Mouse (Mus musculus): ENCODE data around the gene Prrx2.

The Prrx2 gene

DNA sequence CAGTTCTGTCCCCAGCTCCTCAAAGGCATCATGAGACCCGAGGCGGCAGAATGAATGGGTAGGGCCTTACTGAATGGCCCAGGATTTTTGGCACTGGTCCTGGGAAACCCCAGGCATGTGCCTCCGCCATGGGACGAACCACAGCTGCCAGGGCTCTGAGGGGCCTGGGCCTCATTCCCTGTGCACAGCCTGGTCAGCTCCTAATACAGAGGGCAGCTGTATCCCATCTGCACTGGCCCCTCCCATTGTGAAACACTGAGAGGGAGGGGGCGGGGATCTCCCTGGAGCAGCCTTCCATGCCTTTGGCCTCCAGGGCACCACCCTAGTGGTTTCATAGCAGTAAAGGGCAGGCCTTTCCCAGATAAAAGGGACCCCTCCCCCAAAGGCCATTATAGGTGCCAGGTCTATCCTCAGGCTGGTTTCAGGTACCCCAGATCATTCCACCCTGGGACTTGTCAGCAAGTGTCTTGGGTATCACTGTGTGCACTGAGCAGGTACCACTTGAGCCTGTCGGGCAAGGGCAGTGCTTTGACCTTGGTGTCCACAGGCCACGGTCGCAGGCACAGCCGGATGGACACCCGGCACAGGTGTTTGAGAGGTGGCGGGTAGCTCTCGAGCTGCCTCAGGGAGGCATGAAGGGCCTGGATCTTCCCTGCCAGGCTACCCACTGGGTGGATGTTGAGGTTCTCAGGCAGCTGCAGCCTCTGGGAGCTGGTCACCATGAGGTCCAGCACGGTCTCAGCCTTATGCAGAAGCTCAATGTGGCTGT is 11.2 kb upstream of the Prrx2 start:
- DNase-seq (ENCODE audit: low spot score in 2 of 2): peak in 1 of 2 experiments; percentile 53

DNA sequence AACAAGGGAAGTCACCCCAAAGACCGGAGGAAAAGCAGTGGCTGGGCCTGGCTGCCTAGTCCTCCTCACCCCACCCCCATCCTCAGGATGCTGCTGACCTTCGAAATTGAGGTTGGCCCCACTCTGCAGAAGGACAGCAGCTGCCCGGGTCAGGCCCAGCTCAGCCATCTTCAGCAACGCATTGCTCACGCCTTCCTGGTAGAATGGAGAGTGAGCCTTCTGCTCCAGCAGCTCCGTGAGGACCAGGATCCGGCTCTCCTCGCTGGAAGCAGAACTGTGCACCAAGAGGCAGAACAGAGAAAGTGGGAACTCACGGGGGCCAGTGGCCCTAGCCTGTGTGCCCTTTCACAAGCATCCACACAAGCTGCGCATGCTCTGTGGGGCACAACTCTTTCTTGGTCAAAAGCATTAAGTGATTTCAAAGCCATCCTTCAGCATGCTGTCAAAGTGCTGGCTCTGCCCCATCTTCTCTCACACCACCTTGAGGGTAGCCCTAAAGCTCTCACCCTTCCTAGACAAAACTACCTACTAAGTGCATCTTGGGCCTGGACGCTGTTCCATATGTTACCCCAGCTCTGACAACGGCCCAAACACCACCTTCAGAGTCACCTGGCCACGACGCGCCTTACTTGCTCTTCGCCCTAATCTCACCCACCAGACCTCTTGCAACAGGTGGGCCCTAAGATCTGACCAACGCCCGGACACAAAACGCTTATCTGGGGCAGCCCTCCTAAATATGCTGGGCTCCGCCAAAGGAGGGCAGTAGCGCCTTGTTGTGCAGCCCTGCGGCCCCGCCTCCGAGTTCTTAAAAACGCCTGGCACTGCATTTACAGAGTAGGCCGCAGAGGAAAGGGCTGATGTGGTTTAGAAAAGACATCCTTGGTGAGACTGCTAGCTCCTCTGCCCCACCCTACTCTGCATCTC is 7.7 kb upstream of the Prrx2 start:
- DNase-seq (ENCODE audit: low spot score in 2 of 2): peak in 1 of 2 experiments; percentile 38

DNA sequence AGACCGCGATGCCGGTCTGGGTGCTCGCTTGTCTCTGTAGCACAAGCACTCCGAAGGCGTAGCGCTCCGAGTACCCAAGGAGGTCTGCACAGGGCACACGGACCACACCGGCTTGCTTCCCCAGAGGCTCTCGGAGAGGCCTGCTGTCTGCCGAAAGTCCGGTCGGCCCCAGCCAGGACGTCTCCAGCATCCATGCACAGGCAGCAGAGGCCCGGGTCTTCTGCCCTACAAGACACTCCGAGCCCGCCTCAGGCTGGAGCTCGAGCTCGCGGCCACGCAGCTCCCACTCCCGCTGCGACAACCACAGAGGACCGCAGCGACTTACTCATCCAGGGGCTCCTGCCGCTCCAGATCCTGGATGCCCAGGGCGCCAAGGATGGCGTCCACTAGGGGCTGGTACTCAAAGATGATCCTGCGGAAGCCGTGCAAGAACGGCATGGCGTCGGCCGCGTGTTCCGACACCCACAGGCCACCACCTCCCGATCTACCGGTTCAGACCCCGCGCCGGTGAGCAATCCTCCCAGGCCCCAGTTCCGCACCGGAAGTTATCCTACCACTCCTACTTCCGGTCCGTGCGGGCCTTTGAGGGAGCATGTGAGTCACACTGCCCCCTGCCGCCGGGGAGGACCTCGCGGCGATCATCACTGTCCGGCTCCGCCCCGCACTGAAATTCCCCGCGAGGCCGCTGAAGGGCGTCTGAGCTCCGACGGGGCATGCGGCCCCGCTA is 6.9 kb upstream of the Prrx2 start:
- peak; percentile 97 to 99 for DNase-seq (ENCODE audit: low spot score in 2 of 2)

DNA sequence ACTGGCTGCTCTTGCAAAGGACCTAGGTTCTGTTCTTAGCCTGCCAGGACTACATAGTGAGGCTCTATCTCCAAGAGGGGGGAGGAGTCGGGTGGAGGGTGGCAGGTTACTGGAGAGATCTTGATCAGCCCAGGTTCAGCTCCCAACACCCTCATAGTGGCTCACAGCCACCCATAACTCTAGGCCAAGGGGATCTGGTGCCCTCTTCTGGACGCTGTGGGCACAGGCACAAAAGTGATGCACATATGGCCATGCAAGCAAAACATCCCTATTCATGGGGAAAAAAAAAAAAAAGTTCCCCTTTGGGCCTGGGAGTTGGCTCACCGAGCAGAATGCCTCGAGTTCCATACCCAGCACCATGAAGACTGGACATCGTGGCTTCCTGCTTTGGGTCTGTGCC is 5.5 kb upstream of the Prrx2 start:
- peak in 1 of 2 experiments; percentile 40 for DNase-seq (ENCODE audit: low spot score in 2 of 2)

DNA sequence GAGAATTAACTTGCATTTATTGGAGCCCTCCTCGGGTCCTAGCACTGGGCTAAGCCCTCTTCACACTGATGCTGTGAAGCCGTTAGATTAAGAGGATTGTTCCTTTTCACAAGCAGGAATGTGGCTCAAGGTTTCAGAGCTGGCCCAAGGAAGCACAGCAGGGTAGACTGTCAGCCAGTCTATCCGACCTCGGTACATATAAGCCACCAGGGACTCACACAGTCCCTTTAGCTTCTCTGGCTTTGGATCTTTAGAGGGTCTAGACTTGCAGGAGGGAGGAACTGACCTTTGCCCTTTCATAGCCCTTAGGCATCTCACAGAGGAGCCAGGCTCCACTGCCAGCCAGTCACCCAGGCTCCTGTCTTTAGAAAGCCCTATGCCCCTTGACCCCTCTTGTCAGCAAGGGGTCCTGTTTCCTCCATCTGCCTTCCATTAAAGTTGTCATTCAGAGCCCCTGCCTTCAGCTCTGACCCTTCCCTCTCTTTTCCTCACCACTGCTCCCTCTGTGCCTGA is 4.4 kb upstream of the Prrx2 start, which contains the start of gene Asb6:
TSS of gene Asb6 (minus strand) at position 51 of the 513 bp plus-strand sequence.
- DNase-seq (ENCODE audit: low spot score in 2 of 2): no peak

DNA sequence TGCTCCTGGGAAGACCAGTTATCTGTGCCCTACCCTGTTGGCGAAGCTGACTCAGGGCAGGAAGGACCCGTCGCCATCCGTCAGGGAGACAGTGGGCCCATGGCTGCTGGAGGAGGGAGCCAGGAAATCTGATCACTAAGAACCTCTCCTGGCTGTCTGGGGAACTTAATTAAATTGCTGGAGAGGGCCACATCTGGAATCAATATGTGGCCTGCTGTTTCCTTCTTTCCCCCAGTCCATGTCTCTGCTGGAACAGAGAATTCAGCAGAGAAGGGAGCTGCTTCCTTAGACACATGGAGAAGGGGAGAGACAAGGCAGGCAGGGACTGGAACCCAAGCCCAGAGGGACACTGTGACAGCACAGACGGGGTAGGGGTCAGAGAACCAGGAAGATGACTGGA is 1.1 kb upstream of the Prrx2 start:
- no peak for DNase-seq (ENCODE audit: low spot score in 2 of 2)

DNA sequence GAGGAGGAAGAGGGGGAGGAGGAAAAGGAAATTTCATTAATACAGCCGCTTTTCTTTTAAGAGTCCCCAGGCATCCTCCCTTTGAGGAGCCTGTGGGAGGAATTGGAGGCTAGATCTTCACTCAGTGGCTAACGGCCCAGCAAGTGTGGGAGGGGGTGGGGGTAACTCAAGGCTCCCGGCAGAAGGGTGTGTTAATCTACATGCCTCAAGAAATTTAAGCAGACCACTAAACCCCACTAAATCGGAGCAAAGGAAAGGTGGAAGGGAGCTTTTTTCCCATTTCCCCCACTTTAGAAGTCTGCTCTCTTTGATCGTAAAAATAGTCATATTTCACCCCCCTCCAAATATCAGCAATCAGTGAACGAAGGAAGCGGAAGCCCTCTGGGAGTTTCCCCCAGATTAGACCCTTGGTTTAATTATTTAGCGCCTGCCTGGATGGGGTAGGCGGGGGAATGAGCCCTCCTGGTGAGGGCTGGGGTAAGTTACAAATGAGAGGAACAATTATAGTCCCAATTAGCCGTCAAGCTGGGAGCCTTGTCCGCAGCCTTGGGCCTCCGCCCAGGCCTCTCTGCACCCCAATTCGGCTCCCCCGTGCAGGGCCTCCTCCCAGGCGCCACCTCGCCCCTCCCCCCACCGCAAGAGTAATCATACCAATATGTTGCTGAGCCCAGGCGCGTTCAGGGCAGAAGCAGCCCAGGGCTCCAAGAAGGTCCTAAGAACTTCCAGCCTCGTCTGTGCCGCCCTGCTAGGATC is 1.6 kb downstream of the Prrx2 start:
- DNase-seq (ENCODE audit: low spot score in 2 of 2): no peak

DNA sequence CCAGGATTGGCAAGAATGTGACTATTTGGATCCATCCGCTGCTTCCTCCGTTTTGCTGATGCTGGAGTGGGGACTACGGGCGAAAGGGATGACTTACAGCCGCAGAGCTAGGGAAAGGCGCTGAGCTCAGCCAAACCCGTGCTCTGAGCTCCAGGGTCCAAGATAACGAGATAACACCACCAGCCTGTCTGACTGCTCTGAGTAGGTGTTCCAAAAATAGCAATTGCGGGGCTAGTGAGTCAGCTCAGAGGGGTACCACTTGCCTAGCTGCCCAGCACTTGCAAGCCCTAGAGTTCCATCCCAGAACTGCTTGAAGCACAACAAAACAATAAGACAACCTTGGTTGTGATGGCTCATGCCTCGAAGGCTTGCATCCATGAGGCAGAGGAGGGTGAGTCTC is 7.8 kb downstream of the Prrx2 start:
- no peak for DNase-seq (ENCODE audit: low spot score in 2 of 2)

DNA sequence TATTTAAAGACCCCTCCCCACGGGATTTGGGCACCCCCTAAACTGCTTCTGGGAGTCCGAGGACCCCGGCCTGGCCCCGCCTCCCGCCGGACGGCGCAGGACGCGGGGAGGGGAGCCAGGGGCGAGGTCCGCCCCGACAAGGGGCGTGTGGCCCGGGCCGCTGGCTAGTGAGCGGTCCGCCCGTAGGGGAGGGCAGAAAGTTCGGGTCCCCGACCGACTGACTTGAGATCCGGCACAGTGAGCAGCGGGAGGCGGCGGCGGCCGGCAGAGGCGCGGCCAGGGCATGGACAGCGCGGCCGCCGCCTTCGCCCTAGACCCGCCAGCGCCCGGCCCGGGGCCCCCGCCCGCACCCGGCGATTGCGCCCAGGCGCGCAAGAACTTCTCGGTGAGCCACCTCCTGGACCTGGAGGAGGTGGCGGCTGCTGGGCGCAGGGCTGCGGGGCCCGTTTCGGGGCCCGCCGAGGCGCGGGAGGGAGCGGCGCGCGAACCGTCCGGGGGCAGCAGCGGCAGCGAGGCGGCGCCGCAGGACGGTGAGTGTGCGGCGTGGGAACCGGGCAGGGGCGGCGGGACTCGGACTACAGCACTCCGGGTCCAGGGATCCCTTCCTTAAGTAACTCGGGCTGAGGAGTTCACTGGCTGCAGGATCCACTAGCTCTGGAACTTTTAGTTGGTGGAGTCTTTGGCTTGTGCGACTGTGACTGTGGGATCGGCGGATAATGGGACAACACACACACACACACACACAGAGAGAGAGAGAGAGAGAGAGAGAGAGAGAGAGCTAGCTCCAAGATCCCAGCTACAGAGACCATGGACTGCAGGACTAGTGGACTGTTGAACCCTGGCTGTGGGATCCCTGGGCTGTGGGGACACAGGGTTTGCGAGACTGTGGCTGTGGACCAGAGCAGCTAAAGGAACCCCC is 10.6 kb downstream of the Prrx2 start:
- no peak for DNase-seq (ENCODE audit: low spot score in 2 of 2)

DNA sequence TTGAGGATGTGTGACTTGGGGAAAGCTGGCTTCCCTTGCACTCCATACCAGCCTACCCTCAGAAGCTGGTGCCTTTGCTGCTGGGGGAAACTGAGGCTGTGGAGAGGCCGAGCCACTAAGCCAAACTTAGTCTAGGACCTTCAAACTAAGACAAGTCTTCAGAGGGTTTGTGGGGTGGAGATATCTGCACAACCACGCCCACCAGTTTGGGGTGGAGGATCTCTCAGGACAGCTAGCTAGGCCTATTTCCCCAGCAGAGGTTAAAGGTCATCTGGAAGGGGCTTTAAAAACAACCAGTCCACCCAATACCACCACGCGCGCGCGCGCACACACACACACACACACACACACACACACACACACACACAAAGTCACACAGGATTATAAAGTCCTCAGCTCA is 11.5 kb downstream of the Prrx2 start:
- DNase-seq (ENCODE audit: low spot score in 2 of 2): no peak

DNA sequence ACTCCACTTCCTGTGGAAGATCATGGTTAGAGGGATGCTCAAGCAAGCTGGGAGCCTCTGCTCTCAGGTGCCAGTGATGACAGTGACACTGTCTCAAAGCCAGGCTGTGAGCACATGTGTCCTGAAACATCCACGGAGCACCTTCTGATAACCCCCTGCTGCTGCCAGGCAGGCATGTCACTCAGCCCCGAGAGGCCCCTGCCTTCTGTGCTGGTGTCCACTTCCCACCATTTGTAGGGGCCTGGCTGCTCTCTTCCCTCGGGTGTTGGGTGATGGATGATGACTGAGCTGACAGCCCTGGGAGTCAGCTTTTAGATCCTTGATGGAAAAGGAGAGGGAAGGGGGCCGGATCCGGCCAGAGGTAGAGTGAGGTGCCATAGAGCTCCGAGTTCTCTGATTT is 12.0 kb downstream of the Prrx2 start:
- DNase-seq (ENCODE audit: low spot score in 2 of 2): no peak

DNA sequence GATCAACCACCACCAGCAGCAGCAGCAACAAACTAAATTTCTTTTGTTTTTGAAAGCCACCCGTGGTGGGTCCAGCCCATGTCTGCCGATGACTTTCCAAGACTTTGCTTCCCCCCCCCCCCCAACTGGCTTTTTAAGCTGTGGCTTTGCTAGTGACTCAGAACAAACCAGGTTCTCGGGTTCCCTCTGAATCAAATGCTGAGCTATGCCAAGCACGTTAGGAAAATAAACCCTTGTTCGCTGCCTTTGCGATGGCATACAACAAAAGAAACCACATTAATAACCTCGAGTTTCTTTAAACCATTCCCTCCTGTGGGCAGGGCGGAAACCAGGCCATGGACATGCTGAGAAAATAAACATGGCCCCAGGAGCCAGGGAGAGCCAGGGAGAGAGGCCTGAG is 13.4 kb downstream of the Prrx2 start:
- no peak for DNase-seq (ENCODE audit: low spot score in 2 of 2)

DNA sequence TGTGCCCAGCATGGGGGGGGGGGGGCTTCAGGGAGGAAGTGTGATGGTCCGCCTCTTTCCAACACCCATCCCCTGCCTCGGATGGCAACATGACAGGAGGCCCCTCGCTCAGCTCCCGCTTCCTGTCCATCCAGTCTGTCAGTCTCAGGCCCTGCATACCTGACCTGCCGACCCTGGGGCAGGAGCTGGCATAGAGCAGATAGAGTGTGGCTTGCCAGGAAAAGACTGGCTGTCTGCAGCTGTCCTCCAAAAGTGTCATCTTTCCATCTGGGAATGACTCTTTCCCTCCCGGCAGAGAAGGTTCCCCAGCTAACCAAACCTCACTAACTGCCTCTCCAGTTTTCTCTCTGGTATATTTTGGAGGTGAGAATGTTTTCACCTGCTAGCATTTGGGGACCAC is 15.8 kb downstream of the Prrx2 start:
- DNase-seq (ENCODE audit: low spot score in 2 of 2): no peak

DNA sequence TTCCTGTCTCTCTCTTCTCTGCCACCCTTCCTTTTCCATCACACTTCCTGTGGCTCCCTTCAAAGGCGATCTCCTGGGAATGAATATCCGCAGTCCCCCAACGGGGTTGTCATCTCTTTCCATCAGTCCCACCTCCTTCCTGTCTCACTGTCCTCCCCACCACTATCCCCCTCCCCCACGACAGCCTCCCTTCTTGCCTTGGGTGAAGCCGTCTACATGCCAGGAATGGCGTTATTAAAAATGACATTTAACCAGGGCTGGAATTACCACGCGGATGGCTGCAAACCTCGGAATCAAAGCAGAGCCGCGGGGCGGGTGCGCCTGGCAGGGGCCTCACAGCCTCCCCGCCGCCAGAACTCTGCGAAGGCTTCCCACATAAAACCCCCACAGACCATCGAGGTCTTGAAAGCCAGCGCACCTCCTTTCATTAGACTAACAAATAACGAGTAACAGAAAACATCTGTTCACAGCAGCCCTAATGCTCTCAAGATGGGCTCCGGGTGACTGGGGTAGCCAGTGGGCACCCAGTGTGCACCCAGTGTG is 18.1 kb downstream of the Prrx2 start:
- no peak for DNase-seq (ENCODE audit: low spot score in 2 of 2)

DNA sequence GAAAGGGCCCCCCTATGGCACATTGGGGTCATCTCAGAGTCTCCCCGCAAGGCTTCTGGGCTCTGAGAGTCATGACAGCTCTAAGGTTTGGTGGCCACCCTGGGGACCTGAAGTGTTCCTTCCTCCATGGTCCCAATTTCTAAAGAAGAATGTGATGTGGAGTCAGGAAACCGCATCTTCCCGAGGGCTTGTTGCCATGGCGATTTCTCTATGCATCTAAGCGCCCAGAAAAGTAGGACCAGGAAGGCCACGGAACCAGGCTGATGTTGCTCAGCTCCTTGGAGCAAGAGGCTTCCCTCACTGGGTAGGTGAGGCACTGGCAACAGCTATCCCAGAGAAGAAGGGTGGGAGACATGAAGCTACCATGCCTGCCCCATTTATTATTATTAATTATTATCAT is 22.3 kb downstream of the Prrx2 start:
- DNase-seq (ENCODE audit: low spot score in 2 of 2): no peak

DNA sequence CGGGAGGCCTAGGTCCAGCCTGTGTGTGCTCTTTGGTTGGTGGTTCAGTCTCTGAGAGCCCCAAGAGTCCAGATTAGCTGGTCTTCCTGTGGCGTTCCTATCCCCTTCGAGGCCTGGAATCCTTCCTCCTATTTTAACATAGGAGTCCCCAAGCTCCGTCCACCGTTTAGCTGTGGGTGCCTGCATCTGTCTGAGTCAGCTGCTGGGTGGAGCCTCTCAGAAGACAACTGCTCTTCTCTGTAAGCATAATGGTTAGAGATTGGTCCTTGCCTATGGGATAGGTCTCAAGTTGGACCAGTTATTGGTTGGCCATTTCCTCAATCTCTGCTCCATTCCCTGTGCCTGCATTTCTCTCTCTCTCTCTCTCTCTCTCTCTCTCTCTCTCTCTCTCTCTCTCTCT is 25.0 kb downstream of the Prrx2 start:
- no peak for DNase-seq (ENCODE audit: low spot score in 2 of 2)

DNA sequence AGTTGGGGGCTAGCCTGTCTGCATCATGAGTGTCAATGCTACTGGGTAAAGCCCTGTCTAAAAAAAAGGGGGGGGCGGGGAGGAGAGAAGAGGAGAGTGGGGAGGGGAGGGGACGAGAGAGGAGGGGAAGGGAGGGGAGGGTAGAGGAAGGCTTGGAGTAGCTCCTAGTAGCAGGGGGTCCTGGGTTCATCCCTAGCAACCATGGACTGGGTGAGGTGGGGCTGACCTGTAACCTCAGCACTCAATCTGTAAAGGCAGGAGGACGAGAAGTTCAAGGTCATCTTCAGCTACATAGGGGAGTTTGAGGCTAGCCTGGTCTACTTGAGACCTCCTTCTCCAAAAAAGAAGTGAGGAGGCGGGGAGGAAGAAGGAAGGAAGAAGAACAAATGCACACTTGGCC is 27.3 kb downstream of the Prrx2 start:
- DNase-seq (ENCODE audit: low spot score in 2 of 2): no peak

DNA sequence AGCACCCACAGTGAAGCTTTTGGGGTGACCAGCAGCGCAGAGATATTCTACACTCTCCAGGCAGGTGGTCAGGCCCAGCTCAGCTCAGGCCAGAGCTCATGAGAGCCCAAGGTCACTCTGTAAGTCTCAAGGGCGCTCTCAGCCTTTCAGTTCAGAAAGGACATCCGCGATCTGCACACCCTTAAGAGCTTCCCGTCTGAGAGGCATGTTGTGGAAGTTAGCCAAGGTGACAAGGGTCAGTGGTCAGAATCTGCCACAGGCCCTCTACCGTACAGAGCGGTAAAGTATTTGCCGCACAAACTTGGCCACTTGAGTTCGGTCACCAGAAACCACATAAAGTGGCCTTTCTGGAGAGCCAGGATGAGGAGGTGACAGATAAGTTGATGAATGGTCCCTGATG is 28.8 kb downstream of the Prrx2 start:
- DNase-seq (ENCODE audit: low spot score in 2 of 2): no peak

DNA sequence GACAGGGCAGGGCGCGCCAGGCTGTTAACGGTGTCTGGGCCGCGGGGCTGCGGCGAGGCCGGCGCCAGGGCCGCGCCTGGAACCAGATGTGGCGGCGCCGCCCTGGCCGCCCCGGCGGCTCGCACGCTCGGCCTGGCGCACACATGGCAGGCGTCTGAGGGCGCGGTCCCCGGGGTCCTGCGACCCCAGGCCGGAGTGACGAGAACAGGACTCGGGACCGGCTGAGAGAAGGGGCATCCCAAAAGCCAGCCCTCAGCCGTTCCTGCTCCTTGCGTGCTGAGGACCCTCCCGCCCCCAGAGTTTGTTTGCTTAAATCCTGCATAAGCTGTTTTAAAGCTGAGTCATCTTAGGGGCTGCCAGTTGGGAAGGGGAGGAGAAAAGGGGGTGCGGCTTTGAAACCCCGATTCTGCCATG is 30.2 kb downstream of the Prrx2 start:
- DNase-seq (ENCODE audit: low spot score in 2 of 2): no peak

DNA sequence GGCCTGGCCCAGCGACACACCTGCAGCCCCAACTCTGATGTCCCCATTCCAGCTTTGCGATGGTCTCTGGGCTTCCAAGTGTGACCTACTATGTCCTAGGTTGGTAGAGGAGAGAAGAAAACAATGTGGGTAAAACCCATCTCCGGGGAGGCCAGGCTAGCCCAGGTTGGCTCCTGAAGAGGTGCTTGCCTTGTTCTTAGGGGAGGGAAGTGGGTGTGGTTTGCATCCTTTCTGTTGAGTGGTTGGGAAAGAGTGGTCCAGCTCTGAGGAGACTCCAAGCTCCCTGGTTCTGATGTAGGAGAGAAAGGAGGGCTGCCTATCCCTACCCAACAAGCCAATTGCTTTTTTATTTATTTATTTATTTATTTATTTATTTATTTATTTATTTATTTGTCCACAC is 30.7 kb downstream of the Prrx2 start:
- no peak for DNase-seq (ENCODE audit: low spot score in 2 of 2)

Data from cerebellum, postnatal 4 days (tissue).